Mouse (Mus musculus) liver, embryonic 11.5 days (tissue): ENCODE data around the gene Prdm15. TPM values are rescaled to one million over a fixed set of nuclear protein-coding genes. Genes with fewer than 3 reads are reported as not detected.

ENCODE experiments used
- ATAC-seq: fragments of 200-750 bp; cut with Nextera tagmentation; replicated peaks from 2 replicates; pipeline ENCODE4 v1.8.0; 2017; ENCODE audit warnings: moderate number of reproducible peaks, mild to moderate bottlenecking, moderate TSS enrichment, moderate library complexity; ENCODE audit not compliant: low FRiP score
- DNase-seq: peaks from one replicate; pipeline ENCODE4 v3.0.0-alpha.2; 2017; ENCODE audit warnings: low spot score
- H3K27ac ChIP-seq: fragments of 300-500 bp; sonication (generic); 2 replicates; pipeline ENCODE4 v1.5.1; 2014; ENCODE audit warnings: mild to moderate bottlenecking, low read depth, low read length, control low read depth
- H3K27me3 ChIP-seq: fragments of 300-500 bp; sonication (generic); replicated peaks from 2 replicates; pipeline ENCODE4 v1.6.1; 2014; ENCODE audit warnings: low read length, mixed read lengths; ENCODE audit not compliant: control insufficient read depth, insufficient read depth
- H3K36me3 ChIP-seq: fragments of 300-500 bp; sonication (generic); 2 replicates; pipeline ENCODE4 v1.6.1; 2014; ENCODE audit warnings: mild to moderate bottlenecking, low read length, moderate library complexity, mixed read lengths; ENCODE audit not compliant: control insufficient read depth, insufficient read depth
- H3K4me1 ChIP-seq: fragments of 300-500 bp; sonication (generic); replicated peaks from 2 replicates; pipeline ENCODE4 v1.6.1; 2014; ENCODE audit warnings: low read length, mixed read lengths; ENCODE audit not compliant: control insufficient read depth, insufficient read depth
- H3K4me2 ChIP-seq: fragments of 300-500 bp; sonication (generic); 2 replicates; pipeline ENCODE4 v1.6.1; 2014; ENCODE audit warnings: mild to moderate bottlenecking, control low read depth, moderate library complexity
- H3K4me3 ChIP-seq: fragments of 300-500 bp; sonication (generic); 2 replicates; pipeline ENCODE4 v1.5.1; 2014; ENCODE audit warnings: low read depth, low read length, control low read depth
- H3K9ac ChIP-seq: fragments of 300-500 bp; sonication (generic); 2 replicates; pipeline ENCODE4 v1.6.1; 2014; ENCODE audit warnings: low read depth, low read length, control low read depth
- H3K9me3 ChIP-seq: fragments of 300-500 bp; sonication (generic); 2 replicates; pipeline ENCODE4 v1.6.1; 2016; ENCODE audit warnings: low read length, inconsistent platforms, mixed read lengths; ENCODE audit not compliant: control insufficient read depth
- WGBS: fragments of 180-500 bp; shearing (Covaris S2); extraction: QIAGEN DNeasy Blood & Tissue Kit; methylation state at CpG from one replicate; pipeline ENCODE4 v1.1.7; 2014; 5-methylcytosine and 5-hydroxymethylcytosine counted together
- microRNA-seq: library from miRNA; unstranded; fragments of <30 nt; microRNA quantifications from one replicate; pipeline ENCODE4, GENCODE M21; 2017; ENCODE audit warnings: borderline number of aligned reads
- polyA plus RNA-seq: library from polyadenylated mRNA; unstranded; fragments of >200 nt; fragmentation: Nextera tagmentation; extraction: Ambion mirVana; gene quantifications from 2 replicates; pipeline ENCODE4 v1.2.1, GENCODE M21; 2014

Prdm15 gene
- polyA plus RNA-seq, 1 experiment from 2014 or later = 8.3 TPM

- no peak for ATAC-seq
These were observed 103.2 kb downstream of the Prdm15 start for GRCm38 (mm10) chr16:97748421-97748820.

More at GRCm38 (mm10) chr16:97748421-97748820, 103.2 kb downstream of the Prdm15 start:
- H3K4me2 ChIP-seq = no peak overlapping the region
- peaks cover 2% of the 10 kb centered on the region; the same call in 1 of the 2 replicates for H3K36me3 ChIP-seq
- 78% methylated on average over 6 of the region's 6 CpGs for WGBS
- H3K27me3 ChIP-seq = no peaks in the 10 kb centered on the region
- H3K9me3 ChIP-seq = no peaks in the 10 kb centered on the region
- no peak overlapping the region for H3K9ac ChIP-seq
- H3K4me1 ChIP-seq = 0 out of 2 replicates have a peak, but pooled peaks cover 2% of the 10 kb centered on the region
- H3K27ac ChIP-seq = no peak overlapping the region
- no peak overlapping the region for H3K4me3 ChIP-seq
- no peak for DNase-seq

Small RNA genes lying within 50 kb of the gene (microRNA-seq; reads per million reads assigned to microRNA genes)
- not detected for gene Mir6964

Other genes starting within 250 kb of the Prdm15 start
- 2.5 and 3.0 TPM in 2 replicates for gene Tmprss2, start 240.7 kb downstream of the Prdm15 start, polyA plus RNA-seq
- 3.2 and 3.5 TPM in 2 replicates for gene Ripk4, start 88.1 kb downstream of the Prdm15 start, polyA plus RNA-seq
- gene C2cd2, start 110.7 kb upstream of the Prdm15 start, polyA plus RNA-seq = 12.1 and 12.5 TPM in 2 replicates
- 10.0 and 10.1 TPM in 2 replicates for gene Zbtb21, start 110.8 kb upstream of the Prdm15 start, polyA plus RNA-seq
- gene B230307C23Rik, start 145.5 kb upstream of the Prdm15 start, polyA plus RNA-seq = 21.3 and 32.1 TPM in 2 replicates
- 27.1 and 29.9 TPM in 2 replicates for gene A630089N07Rik, start 230.6 kb upstream of the Prdm15 start, polyA plus RNA-seq